Mouse (Mus musculus): ENCODE measurements around the gene Gm20388.

DNA sequence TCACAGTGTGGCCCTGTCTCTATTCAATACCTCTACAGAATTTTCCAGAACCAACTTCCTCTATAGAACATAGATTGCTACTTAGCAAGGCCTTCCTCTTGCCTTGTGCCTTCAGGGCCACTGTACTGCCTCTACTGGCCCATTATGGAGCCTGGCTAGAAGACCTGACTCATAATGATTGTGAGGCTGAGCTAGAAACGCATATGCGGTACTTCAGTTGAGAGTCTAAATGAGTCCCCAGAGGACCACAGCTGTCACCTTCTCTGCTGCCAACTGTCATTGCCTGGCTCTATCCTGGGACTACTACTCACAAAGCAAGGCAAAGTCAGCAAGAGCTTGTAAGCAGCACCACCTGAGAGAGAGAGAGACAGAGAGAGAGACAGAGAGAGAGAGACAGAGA lies 4273.9 kb downstream of the Gm20388 start:
- TF ChIP-seq CTCF (IDR thresholded peaks at IDR 0.05; ENCODE audit: low read depth) (no peak), EP300 (optimal IDR thresholded peaks at IDR 0.05) (no peak)
